Mouse (Mus musculus) cortical plate, adult 2 months (tissue): ENCODE measurements around the gene Adora2a. TPM values are rescaled to one million over a fixed set of nuclear protein-coding genes. Genes with fewer than 3 reads are reported as not detected.
"Not testable (repeated sequence)": the region's sequence is repeated elsewhere in the genome, so short reads cannot be mapped to it uniquely, and the experiment has no call there.

Experiments used
- H3K27ac ChIP-seq: fragments of 200-500 bp; 2 replicates; pipeline ENCODE4 v1.5.1; 2012; ENCODE audit warnings: low read length, control low read depth, inconsistent platforms; ENCODE audit not compliant: insufficient read depth
- H3K4me1 ChIP-seq: fragments of 200-500 bp; 2 replicates; pipeline ENCODE4 v1.6.1; 2011; ENCODE audit warnings: low read length; ENCODE audit not compliant: control insufficient read depth, insufficient read depth
- H3K4me3 ChIP-seq: fragments of 200-500 bp; 2 replicates; pipeline ENCODE4 v1.5.1; 2011; ENCODE audit warnings: mild to moderate bottlenecking, low read length, control low read depth; ENCODE audit not compliant: insufficient read depth
- CTCF ChIP-seq: fragments of 200-500 bp; IDR thresholded peaks from 2 replicates; pipeline ENCODE4 v1.5.1; 2011; ENCODE audit warnings: mild to moderate bottlenecking, control low read depth, low read length; ENCODE audit not compliant: insufficient read depth; ENCODE audit errors: extremely low read depth
- POLR2A ChIP-seq: fragments of 200-500 bp; IDR thresholded peaks from 2 replicates; pipeline ENCODE4 v1.6.1; 2011; ENCODE audit warnings: mild to moderate bottlenecking, low read length, control low read depth; ENCODE audit not compliant: insufficient read depth; ENCODE audit errors: extremely low read depth
- polyA plus RNA-seq: library from polyadenylated mRNA; depleted of rRNA; stranded (reverse); fragments of >200 nt; gene quantifications from 2 replicates; pipeline ENCODE4 v1.2.3, GENCODE M21; 2012

Gene Adora2a
- polyA plus RNA-seq, 1 experiment = 37.2 TPM

DNA sequence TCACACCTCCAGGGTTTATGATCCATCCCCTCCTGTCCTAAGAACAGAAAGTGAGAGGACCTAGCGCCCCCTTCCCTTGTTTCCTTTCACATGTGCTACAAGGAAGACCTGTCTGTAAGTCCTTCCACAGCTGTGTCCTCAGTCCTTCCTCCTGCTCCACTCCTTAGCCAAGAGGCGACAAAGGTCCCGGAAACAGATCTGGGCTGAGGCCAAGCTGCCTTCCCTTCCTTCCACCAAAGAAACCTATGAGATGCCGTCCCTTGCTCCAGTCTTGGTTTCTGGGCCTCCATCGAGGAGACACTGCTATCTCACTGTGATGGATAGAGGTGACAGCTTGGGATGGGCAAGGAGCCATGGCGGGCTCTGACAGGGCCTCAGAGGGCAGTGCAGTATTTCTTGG lies 18.4 kb downstream of the Adora2a start:
- TF ChIP-seq POLR2A (no peak), CTCF (no peak)
- Histone ChIP-seq H3K4me3 (no peak overlapping the region), H3K27ac (no peak overlapping the region), H3K4me1 (no peaks in the 10 kb centered on the region)

DNA sequence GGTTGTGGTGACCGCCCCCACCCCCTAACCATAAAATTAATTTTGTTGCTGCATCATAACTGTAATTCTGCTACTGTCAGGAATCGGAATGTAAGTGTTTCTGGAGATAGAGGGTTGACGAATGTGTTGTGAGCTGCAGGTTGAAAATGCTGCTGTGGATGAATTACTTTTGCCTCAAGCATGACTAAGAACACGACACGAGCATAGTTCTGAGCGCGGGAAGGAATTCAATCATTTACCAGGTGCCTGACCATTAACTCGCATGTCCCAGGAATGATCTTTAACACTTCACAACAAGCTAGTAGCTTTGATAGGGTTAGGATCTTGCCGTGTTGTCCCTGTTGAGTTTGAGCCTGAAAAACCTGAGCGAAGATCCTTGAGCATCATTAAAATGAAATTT lies 20.6 kb downstream of the Adora2a start:
- Histone ChIP-seq H3K4me3 (no peak overlapping the region), H3K4me1 (no peaks in the 10 kb centered on the region), H3K27ac (no peak overlapping the region)
- TF ChIP-seq POLR2A (no peak), CTCF (no peak)

DNA sequence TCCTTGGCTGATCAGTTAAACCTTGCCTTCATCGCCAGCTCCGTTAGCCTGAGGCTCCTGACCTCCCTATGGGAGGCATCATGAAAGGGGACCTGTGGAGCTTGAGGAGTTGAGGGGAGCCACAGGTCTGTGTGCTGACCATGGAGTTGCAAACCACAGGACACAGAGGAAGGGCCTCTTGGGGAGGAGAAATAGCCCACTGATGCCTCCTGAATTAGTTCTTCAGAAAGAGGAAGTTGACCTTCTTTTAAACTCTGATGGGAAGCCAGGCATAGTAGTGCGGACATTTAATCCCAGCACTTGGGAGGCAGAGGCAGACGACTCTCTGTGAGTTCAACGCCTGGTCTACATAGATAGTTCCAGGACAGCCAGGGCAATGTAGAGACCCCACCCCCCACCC lies 22.2 kb downstream of the Adora2a start:
- Histone ChIP-seq H3K4me3 (no peak overlapping the region), H3K27ac (no peak overlapping the region), H3K4me1 (no peaks in the 10 kb centered on the region)
- TF ChIP-seq CTCF (no peak), POLR2A (no peak)

DNA sequence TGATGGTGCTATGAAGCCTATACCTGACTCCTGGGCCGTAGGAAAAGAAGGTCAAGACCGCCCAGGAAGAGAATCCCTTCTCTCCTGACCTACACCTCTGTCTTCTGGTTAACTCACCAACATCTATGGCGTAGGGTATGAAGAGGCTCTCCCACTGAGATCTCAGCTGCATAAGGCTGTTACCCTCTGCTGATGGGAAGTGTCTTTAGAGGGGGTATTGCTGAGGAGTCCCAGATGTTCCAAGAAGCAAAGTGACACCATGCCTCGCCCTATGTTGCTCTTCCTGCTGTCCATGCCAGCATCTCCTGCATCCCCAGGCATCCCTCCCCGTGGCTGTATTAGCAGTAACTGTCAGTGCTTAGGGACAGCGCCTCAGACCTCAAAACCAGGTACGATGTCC lies 22.7 kb downstream of the Adora2a start:
- Histone ChIP-seq H3K4me3 (no peak overlapping the region), H3K27ac (no peak overlapping the region), H3K4me1 (no peaks in the 10 kb centered on the region)
- TF ChIP-seq CTCF = no peak

DNA sequence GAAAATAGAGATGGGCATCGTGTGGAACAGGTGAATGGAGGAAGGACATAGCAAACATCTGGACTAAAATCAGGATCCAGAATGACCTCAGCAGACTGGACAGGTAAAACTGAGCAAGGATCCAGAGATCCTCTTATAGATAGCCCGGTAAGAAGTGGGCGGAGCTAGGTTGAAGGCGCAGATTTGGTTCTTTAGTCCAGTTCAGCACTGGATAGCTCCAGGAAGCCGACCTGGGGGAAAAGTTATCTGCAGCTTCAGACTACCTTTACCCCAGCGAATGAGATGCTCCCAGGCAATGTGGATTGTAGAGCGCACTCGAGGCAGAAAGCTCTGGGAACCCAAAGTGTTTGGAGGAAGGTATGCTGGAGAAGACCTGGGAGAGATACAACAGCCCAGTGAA lies 25.3 kb downstream of the Adora2a start:
- H3K4me1 ChIP-seq = no peaks in the 10 kb centered on the region
- H3K4me3 ChIP-seq = no peak overlapping the region
- TF ChIP-seq POLR2A (no peak), CTCF (no peak)
- no peak overlapping the region for H3K27ac ChIP-seq

DNA sequence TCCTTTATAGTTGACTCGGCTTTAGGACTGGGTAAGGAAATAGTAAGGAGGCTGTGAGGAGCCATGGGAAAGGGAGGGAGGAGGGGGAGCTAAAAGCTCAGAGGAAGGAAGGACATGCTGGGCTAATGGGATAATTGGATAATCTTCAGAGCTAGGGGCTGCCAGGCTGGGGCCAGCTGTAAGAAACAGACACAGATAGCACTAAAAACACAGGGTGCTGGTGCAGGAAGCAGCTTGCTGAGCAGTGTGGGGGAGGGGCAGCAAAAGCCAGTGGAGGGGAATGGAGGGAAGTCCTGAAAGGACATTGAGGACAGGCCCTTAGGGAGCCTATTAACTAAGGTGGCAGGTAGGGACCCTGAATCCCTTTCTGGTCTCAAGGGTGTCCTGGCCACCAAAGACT lies 27.9 kb downstream of the Adora2a start:
- H3K4me3 ChIP-seq, H3K4me1 ChIP-seq, H3K27ac ChIP-seq: not testable (repeated sequence)

DNA sequence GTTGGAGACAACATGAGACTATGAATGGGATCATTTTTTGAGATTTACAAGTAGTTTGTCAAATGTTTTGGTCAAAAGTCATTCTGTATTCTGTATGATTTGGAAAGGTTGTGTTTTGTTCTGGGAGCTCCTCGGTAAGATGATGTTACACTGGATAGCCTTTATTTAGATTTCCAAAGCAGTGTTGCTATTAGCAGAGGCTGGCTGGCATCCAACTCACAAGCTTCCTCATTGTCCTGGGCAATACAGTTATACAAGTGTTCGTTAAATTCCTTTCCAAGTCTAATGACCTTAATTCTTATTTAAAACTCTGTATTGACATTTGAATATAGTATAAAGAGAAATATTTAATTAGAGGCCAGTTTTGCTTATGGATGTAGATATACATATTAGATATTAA lies 28.6 kb downstream of the Adora2a start:
- TF ChIP-seq POLR2A (no peak), CTCF (no peak)
- Histone ChIP-seq H3K4me1 (no peaks in the 10 kb centered on the region), H3K27ac (no peak overlapping the region)

DNA sequence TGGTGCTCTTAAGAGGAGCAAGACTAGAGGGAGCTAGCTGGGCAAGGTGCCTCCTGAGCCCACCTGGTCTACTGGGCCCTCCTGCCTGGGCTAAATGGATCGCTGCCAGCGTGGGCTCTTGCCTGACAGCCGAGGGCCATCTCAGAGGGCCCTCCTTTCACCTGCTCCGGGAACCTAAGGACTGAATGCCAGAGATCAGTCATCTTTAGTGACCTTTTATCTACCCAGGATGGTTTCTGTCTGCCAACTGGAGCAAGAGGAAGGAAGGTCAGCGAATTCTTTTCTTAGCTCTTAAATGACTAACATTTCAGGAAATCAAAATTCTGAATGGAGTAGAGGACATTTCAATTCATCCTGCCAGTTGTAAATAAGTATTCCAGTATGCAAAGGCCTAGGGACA lies 33.9 kb downstream of the Adora2a start:
- Histone ChIP-seq H3K4me1 (no peaks in the 10 kb centered on the region), H3K27ac (no peak overlapping the region)
- TF ChIP-seq CTCF = no peak
- no peak for TF ChIP-seq POLR2A

More for the DNA sequence above, 28.6 kb downstream of the Adora2a start:
- H3K4me3 ChIP-seq = no peak overlapping the region

DNA sequence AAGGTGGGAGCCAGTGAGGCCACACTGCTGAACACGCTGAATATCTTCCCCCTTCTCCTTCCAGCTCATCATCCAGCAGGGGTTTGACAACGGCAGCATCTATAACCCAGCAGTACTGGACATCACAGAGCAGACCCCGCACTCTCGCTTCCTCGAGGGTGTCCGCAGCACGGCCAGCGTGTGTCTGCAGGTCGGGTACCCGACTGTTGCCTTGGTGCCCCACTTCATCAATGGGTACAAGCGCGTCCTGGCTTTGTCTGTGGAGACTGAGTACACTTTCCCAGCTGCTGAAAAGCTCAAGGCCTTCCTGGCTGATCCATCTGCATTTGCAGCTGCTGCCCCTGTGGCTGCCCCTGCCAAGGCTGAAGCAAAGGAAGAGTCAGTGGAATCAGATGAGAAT lies 35.9 kb downstream of the Adora2a start:
- Histone ChIP-seq H3K4me3 (no peak overlapping the region), H3K27ac (no peak overlapping the region), H3K4me1 (no peaks in the 10 kb centered on the region)
- no peak for TF ChIP-seq POLR2A
- TF ChIP-seq CTCF = no peak

More for the DNA sequence above, 33.9 kb downstream of the Adora2a start:
- no peak overlapping the region for H3K4me3 ChIP-seq

DNA sequence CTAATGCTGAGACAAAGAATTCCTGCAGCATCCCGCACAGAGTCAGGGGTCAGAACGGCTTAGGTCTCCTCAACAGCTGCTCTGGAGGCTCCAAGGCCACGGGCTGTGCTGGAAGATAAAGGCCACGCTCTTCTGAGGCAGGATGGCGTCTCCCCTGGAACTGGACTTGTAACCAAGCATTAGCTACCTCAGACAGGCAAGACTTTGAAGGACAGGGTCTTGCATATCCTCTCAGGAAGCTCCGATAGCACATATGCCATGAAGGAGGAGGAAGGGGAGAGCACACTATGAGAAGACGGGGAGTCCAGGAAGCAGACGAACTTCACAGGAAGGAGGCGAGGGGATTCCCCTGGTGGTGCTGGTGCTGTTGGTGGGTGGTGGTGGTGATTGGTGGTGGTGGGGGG lies 37.2 kb downstream of the Adora2a start:
- not testable (repeated sequence) for H3K4me3 ChIP-seq, H3K27ac ChIP-seq, H3K4me1 ChIP-seq

DNA sequence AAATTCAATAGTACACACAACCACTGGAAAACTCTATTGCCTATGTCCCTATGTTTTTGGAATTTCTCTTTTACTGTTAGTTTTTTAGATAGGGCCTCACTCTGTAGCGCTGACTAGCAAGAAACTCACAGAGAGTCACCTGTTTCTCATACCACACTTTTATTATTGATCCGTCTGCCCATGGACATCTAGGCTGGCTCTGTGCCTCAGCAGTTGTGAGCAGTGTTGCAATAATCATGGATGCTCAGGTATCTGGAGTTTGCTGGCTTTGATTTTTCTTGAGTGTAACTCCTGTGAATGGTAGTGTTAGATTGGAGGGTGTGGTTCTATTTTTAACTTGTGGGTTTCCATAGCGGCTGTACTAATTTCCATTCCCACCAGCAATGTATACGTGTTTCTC lies 38.7 kb downstream of the Adora2a start:
- H3K4me3 ChIP-seq = no peak overlapping the region
- TF ChIP-seq POLR2A = no peak
- no peak for TF ChIP-seq CTCF
- H3K4me1 ChIP-seq = no peaks in the 10 kb centered on the region

DNA sequence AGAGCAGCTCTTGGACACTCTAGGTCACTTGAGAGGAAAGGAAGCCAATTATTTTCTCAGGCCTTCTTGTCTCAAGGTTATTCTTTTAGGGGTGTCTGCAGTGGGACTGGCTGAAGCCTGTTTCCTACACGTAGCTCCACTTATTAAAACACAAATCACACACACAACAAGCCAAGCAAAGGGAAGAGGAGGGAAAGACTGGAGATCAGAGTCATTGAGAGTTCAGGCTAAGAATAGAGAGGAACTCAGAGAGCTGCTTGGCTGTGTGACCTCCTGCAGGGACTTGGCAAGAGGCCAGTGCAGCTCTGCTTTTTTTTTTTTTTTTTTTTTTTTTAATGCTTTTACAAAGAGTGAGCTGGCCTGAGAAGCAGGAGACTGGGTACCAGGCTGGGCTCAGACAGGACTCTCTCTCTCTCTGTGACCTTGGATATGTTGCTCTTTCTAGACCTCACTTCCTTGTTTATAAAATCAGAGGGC lies 47.6 kb downstream of the Adora2a start:
- H3K4me1 ChIP-seq, H3K4me3 ChIP-seq: not testable (repeated sequence)
- H3K27ac ChIP-seq = 0 out of 2 replicates have a peak overlapping the region, but pooled peaks have one; percentile 34

More for the DNA sequence above, 38.7 kb downstream of the Adora2a start:
- no peak overlapping the region for H3K27ac ChIP-seq
